Mouse (Mus musculus) frontal cortex, postnatal 10 days (tissue): Measurements from ENCODE around the gene Endog.
"Not testable (repeated sequence)": the region's sequence is repeated elsewhere in the genome, so short reads cannot be mapped to it uniquely, and the experiment has no call there.

Source experiments
- DNase-seq, 2 experiments: peaks; one replicate each; pipeline ENCODE4 v3.0.0; 2022; ENCODE audit warnings: low spot score in 2 of 2, mixed read lengths in 1 of 2

The Endog gene

GRCm38 (mm10) chr2:30166677-30167076 is 4.6 kb upstream of the Endog start:
- DNase-seq, result no peak

GRCm38 (mm10) chr2:30171997-30172382 is 697 bp downstream of the Endog start:
- DNase-seq, result no peak

- no peak for DNase-seq
Observed at GRCm38 (mm10) chr2:30173541-30174240, 2.4 kb downstream of the Endog start.

- no peak for DNase-seq
Observed at GRCm38 (mm10) chr2:30175897-30176296, 4.6 kb downstream of the Endog start.

GRCm38 (mm10) chr2:30176561-30176960 is 5.3 kb downstream of the Endog start:
- DNase-seq, result no peak

GRCm38 (mm10) chr2:30177700-30178675 is 6.7 kb downstream of the Endog start, which contains the start of gene Spout1:
Spout1 (minus strand) TSS chr2:30178459.
- peak; percentile 96 to 97 for DNase-seq

GRCm38 (mm10) chr2:30178711-30179110 is 7.4 kb downstream of the Endog start:
- DNase-seq, result not testable (repeated sequence)

- DNase-seq, result no peak
Observed at GRCm38 (mm10) chr2:30182424-30182823, 11.1 kb downstream of the Endog start.

DNA sequence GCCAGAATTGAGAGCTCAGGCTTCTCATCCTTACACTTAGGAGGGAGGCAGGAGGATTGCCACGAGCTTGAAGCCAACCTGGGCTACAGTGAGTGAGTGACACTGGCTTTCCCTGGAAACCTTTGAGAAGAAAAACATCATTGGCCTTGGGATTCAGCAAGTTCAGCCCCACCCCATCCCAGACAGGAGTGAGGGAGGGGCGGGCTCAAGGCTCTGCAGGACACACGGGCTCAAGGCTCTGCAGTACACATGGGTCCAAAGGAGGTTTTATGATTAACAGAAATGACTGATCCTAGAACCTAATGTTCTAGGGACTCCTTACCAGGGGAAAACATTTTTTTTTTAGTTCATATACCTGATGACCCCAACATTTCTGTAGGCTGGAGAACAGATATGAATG is 12.4 kb downstream of the Endog start:
- no peak for DNase-seq

DNA sequence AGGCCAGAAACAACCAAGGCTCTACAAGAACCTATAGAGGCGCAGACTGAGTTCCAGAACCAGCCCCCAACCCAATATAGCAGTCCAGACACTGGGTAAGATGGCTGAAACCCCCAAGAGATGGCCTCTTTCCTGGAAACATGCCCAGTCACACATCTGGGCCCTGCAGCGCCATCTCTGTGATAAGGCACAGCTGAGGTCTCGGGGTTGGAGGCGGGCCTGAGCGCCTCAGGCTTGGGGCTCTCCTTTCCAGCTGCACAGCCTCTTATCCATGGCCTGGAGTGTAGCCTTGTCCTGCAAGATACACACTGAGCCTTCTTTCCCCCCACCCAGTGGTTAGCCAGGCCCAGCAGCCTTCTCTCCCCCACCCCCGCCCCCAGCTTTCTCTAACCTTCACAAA is 14.0 kb downstream of the Endog start:
- DNase-seq, result no peak

GRCm38 (mm10) chr2:30185681-30186080 is 14.4 kb downstream of the Endog start:
- DNase-seq, result no peak

DNA sequence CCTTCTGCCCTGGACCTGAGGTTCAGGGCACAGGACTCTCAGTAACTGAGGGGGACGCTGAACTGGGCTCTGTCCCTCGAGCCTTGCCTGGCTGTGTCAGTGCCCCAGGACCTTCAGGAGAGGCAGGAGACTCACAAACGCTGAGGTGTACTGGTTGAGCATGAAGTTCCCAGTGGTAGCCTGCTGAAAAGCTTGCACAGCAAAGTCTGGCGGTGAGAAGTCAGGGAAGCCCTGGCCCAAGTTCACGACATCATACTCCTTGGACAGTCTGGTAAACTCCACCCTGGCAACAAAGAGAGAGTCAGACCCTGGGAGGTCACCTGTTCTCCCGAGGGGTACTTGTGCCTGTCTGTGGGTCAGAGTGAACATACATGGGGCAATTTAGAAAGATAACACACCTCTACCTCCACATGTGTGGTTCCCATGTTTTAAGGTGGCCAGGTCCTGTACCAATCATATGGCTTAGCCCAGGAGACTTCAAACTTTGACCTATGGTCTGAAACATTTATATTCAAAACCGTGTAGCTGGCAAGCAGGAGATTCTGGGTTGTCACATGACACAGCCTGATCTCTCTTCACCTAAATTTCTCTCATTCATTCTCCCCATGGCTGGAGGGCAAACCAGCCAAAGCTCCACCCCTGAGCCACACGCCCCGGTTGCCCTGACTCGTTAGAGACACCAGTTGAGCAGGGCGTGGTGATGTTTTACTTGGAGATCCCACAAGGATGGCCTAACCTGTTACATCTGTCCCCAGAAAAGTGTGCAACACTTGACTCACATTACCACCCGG is 20.7 kb downstream of the Endog start:
- no peak for DNase-seq

GRCm38 (mm10) chr2:30194656-30195055 is 23.4 kb downstream of the Endog start:
- DNase-seq, result no peak

DNA sequence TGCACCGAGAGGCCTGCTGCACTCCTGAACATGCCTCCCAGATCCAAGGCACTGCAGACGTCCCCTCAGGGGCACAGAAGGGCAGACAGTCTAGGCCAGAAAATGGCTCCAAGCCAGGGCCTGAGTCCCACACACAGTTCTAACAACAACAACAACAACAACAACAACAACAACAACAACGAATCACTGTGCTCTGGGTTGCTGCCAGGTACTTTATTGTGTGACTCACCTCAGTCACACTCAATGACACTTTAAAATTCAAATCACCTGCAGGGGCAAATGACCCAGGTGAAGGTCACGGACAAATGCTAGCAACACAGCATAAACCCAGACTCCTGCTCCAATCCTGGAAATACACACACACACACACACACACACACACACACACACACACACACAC is 26.7 kb downstream of the Endog start:
- no peak for DNase-seq

GRCm38 (mm10) chr2:30199984-30200383 is 28.7 kb downstream of the Endog start:
- no peak for DNase-seq

GRCm38 (mm10) chr2:30200388-30200925 is 29.2 kb downstream of the Endog start:
- DNase-seq, result no peak

- DNase-seq, result no peak
Observed at GRCm38 (mm10) chr2:30203439-30203838, 32.1 kb downstream of the Endog start.

GRCm38 (mm10) chr2:30205255-30205628 is 33.9 kb downstream of the Endog start:
- DNase-seq, result no peak

DNA sequence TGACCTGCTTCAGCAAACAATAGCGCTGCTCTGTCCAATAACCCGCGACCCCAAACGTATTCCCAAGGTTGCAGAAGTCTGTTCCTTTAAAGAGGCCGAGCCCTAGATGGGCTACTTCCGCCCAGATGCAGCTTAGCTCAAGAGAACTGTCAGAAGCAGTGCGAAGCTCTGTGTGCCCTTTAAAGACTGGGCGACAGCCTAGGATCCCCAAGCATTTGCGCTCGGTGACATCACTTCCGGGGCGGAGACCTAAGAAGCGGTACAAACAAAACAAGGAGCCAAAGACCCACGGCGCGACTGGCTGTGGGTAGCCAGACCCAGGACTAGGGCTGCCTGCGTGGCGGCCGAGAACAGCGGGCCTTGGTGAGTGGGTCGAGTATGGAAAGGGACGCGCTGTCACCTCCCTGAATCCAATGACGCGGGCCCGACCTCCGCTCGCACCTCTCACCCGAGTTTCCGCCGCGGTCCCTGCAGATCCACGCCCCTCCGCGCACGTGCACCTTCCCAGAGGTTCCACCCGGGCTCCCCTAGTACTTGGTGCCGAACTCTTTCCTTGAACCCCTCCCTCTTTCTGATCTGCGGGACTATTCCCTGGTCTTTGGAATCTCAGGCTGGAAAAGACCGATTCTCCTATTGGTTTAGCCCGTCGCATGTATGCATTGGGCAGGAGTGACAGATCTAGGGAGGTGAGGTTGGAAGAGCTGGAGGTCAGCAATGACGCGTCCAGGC is 34.5 kb downstream of the Endog start, which contains the start of gene Kyat1:
Gene Kyat1, minus strand, starts transcription at position 219 of the 729 bp plus-strand sequence.
- DNase-seq, result peak; percentile 86 to 91

GRCm38 (mm10) chr2:30207401-30207800 is 36.1 kb downstream of the Endog start:
- no peak for DNase-seq

- DNase-seq, result no peak
Observed at GRCm38 (mm10) chr2:30207886-30208285, 36.6 kb downstream of the Endog start.
